Mouse (Mus musculus): ENCODE data around the gene Myocos.

DNA sequence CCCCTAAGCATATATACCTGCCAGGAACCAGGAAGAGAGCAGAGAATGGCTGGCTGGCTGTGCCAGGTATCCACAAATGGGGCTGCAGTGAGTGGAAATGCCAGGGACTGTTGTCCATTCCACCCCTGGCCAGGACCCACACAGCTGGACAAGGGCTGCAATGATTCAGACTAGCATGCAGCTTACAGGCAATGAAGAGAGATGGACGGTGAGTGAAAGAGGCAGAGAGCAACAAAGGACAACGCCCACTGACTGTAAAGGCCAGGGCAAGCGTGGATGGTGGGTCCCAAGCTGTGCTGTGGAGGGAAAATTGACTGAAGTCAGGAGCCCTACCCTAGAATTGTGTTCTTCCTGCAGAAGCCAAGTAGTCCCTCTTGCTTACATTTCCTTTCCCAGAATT, 21.5 kb downstream of the Myocos start:
- no peak for TF ChIP-seq CTCF (IDR thresholded peaks at IDR 0.05; ENCODE audit: extremely low read depth, insufficient read length, insufficient replicate concordance, low read depth, low read length)
- TF ChIP-seq POLR2A (IDR thresholded peaks at IDR 0.05; ENCODE audit: low read depth, low read length) = no peak
